Mouse (Mus musculus) brain, embryonic 18.5 days (tissue): ENCODE measurements at regions not wholly inside any gene's neighbourhood (a gene's known extent, or its start where the extent isn't known, plus 50 kb on each side); places are given as distances from the start of the nearest gene placed in this dataset.

ENCODE experiments used
- DNase-seq: peaks from one replicate; pipeline ENCODE4 v3.0.0-alpha.2; 2012; ENCODE audit warnings: low read depth, low spot score

DNA sequence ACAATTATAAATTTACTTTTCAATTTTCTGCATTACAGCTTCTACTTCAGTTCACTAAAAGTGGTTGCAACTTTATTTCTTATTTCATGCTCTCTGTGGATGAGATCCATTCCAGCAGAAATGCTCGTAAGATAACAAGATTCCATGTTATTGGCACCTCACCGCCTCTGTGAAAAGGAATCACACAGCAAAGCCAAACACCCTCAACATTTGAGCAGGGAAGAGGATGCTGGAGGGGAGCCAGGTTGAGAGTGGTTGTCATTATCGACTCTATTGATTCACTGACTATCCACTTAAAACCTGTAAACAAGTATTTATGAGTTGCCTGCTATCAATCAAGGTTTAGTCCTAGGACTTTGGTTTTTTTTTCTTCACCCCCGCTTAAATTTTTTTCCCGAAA, 261.1 kb upstream of the Ccdc54 start:
- DNase-seq: no peak

DNA sequence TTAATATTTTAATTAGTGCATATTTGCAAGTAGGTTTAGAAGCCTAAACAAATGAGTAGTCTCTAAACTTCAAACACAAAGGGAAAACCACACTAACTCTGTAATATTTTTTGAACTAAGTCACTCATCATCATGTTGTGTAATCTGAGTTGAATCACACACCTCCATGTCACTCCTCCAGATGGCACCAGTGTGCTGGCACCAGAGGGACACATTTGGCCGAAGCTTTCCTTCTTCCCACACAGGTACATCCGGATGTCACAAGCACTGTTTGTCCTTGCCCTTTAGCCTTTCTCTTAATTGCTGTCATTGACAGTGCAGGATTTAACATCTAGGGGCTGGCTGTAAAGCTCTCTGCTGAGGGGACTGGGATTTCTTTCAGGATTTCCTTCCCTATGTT, 256.7 kb upstream of the Ccdc54 start:
- DNase-seq: no peak

DNA sequence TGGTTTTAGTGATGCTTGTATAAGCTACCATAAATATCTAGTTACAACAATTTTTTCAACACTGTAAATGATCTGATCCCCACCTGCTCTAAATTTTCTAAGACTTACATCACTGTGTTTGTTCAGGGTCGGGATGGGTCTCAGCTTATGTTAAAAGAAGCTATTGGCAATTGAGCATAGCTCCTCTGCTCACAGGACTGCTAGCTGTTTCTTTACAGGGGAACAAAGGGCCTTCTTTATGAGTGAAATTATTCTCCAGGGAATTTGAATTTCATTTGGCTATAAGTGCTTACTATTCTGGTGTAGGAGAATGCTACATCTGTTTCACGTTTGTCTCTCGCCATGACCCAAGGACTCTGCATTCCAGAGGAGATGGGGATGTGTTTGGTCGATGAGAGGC, 255.6 kb upstream of the Ccdc54 start:
- DNase-seq: no peak

DNA sequence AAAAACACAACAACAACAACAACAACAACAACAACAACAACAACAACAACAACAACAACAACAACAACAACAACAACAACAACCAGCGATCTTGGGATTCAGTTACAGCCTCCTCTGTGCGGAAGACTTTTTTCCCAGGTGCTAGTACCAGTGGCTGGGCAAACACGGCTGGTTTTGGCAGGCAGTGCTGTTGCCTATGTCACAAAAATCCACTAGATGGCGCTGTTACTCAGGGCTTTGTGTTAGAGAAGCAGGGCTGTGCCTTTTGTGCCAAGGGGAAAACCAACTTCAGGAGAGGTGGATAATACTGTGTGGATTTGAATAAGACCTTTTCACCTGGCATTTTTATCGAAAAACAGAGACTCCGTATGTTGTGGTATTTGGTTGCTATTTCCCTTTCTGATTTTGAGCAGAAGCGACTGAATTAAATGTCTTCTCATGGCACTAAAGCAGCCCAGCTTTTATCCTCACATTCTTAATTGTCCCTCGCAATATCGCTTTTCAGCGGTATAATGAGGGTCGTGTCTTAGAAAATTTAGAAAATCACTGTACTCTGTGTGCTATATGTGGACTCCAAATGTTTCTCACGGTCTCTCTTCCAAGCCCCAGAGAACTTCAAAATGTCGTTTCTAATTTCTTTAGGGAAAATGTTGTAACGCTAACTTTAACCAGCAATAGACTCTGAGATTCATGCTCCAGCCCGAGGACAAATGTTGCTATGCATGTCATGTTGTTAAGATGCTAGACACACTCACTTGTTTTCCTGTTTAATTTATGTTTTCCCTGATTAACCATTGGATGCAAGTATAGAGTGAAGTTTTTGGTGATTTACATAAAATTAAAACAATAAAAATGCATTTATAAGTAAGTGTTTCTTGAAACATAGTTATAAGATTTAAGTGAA, 251.0 kb upstream of the Ccdc54 start:
- peak; percentile 77 for DNase-seq

DNA sequence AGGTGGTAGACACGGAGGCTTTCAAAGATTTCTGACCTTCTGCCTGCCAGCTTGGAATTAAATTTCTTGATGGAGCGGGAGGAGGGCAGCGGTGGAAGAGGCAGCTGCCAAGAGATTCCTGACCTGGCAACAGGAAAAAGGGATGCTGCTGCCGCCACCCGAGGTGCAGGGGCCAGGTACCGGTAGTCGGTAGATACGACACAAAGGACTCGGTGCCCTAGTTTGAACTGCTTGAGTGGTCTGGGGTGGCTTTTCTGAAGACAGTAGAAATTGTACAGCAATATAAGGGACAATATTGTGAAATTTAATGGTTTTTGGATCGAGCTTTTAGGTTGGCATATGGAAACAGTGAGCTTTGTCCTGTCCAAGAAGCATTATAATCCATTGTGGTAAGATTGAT, 250.3 kb upstream of the Ccdc54 start:
- DNase-seq: no peak

DNA sequence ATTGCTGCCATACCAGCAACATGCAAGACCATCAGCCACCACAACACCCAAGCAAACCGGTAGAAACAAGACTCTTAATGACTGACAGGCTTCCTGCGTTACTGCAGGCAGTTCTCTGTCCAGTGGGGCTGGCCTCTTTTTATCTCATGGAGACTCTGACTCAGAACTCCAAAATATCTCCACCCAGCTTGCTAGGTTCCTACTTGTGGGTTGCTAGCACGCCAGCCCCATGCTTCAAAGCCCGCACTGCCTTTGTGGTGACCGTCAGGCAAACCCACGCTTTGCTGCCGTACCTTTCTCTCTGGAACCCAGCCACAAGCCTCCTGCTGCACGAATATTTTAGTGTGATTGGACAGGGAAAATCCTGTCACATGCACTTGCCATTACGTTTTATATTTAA, 248.7 kb upstream of the Ccdc54 start:
- no peak for DNase-seq

DNA sequence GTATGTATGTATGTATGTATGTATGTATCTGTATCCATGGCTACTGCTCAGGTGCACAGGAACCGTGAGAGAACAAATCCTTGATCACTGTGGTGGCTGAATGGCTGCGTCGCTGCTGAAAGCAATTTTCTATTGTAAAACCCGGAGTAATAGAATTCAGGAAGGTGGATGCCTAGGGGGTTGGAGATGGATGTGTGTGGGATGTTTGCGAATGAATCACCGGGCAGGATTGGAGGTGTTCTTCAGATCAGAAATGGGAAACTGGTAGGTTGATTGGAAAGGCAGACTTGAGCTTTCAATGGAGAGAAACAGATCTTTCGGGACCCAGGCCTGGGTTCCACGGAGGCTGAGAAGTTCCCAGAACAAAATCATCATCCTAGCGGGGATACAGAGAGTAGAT, 246.5 kb upstream of the Ccdc54 start:
- no peak for DNase-seq

DNA sequence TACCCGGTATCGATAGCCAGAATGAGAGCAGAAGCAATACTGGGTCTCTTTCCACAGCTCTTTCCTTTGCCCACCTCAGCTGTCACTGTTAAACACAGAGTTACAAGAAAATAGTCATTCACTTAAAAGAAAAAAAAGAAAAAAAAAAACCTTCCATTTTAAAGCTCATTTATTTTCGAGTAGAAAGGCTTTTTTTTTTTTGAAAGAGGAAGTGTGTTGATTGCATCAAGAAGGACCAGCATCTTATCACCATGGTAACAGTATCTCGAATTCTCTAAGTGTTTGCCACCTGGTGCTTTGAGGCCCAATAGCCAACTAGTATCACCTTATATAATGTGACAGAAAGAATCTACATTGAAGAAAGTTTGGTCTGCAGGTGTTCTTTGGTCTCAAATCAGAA, 245.5 kb upstream of the Ccdc54 start:
- no peak for DNase-seq

DNA sequence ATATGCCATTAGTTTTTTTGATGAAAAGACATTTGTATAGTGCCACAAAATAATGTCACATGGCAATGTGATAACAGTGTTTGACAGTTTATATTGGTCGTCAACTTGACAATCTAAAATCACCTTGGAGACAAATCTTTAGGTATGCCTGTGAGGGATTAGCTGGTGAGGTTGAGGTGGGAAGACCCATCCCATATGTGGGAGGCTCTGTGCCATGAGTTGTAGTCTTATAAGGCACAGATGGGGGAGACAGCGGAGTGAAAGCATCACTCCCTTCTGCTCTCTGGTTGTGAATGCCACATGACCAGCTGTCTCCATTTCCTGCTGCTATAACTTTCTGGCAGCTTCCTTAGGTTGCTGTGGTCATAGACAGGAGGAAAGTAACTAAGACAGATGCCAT, 242.4 kb upstream of the Ccdc54 start:
- no peak for DNase-seq

DNA sequence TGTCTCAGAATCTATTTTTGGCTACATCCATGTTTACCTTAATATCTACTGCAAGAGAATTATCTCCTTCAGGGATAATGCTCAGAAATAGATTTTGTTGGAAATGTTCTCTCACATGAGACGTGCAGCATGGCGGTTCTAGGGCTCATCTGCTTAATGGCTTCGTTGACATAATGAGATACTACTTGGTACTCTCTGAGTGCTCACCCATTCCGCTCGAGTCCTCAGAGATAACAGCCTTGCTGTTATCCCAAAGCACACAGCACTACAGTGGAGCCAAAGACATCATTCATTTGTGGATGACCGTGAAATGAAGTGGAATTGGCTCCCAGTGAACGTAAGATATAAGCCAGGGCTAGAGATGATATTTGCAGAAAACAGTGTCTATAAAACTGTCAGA, 231.4 kb upstream of the Ccdc54 start:
- no peak for DNase-seq

DNA sequence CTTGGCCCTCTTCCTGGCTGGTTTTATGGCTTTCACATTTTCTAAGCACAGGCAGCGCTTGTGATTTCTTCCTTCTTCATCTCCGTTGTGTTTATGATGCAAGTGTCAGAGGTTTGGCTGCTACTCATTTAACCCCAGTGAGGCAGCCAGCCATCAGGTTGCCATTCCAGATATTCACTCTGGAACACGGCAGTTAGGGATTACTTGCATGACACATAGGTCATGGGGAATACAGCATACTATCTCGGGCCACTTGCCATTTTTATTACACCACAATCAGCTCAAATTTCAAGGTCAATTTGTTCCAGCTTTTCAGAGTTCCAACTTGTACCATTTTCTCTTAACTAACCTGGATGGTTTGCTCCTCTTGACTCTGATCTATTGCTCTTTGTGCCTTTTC, 223.7 kb upstream of the Ccdc54 start:
- no peak for DNase-seq

DNA sequence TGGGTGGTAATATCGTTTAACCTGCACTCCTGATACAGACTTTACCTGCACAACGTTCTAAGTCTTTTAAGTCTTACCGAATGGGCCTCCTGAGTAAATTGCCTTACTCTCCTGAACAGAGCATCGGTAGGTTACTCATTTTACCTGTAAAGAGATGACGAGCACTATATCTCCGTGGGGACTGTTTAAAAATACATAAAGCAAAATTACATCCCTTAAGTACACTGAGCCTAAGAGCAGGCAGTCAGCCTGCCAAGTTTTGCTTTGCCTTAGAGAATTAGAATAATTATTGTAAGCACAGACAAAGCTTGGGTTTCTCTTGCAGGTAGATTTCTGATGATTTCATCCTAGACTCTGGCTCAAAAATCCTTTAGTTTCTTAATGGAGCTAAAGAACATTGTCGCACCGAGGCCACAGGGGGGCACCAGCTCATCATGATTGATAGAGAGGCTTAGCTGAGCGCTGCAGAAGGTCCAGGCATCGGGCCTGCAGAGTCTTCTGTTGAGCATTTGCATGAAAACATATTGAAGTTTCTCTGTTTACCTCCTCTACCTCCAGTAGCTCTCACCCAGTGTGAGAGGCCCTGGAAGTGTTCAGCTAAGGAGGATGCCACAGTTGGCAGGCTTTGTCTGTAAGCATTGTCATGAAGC, 208.3 kb upstream of the Ccdc54 start:
- peak; percentile 59 for DNase-seq

DNA sequence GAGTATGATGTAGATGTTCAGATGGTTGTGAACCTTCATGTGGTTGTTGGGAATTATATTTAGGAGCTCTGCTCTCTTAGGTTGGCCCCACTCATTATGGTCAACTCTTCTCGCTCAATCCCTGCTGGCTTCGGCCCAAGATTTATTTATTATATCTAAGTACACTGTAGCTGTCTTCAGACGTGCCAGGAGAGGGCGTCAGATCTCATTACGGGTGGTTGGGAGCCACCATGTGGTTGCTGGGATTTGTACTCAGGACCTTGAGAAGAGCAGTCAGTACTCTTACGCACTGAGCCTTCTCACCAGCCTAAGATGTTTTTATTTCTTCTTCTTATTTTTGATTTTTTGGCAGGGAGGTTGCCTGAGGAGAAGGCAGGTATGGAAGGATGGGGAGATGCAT, 207.1 kb upstream of the Ccdc54 start:
- DNase-seq: no peak

DNA sequence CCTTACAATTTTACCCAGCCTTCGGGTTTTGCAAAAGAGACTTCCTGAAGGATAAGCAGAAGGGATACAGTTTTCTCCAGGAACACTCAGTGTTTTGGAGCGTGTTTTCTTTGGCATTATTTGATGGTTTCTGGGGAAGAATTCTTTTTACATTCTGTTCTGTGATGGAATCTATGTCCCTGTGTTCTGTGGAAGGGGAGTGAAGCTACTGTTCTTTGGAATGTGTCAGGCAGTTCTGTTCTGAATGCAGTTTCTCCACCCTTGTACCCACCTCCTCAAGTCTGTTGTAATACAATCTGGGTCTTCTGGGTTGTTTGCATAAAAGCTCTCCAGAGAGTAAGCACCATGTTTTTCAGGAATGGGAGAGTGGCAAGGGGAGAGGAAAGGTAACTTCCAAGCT, 202.0 kb upstream of the Ccdc54 start:
- no peak for DNase-seq

DNA sequence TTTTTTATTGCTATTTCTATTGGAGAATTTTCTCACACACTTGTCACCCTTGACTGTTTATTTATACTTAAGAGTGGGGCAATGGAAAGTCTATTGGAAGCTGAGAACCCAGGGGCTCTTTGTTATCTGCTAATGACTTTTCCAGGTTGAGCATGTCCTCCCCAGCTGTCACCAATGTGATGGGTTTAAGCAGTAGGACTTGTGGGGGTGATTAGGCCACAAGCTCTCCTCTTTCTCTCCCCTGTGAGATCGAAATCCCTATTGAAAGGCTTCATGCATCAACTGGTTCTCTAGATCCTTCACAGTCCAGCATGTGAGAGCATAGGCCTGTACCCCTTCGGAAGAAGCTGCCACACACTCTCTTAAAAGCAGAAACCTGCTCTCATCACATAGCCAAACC, 201.6 kb upstream of the Ccdc54 start:
- no peak for DNase-seq

DNA sequence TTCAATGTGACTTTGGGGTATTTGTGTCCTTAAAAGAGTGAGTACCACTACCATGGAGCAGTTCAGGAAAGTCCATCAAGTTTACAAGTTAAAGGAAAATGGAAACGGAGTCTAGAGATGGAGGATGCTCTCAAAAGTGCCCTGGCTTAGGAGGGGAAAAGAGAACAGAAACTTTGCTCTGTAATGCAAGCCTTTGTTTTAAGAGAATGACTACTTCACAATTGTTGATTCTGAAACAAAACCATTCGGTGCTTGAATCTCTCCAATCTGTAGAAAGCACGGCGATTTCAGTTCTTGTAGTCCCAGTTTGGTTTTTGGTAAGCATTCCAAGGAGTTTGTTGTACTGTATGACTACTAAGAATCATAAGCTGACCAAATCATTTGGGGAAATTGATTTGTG, 197.7 kb upstream of the Ccdc54 start:
- DNase-seq: no peak

DNA sequence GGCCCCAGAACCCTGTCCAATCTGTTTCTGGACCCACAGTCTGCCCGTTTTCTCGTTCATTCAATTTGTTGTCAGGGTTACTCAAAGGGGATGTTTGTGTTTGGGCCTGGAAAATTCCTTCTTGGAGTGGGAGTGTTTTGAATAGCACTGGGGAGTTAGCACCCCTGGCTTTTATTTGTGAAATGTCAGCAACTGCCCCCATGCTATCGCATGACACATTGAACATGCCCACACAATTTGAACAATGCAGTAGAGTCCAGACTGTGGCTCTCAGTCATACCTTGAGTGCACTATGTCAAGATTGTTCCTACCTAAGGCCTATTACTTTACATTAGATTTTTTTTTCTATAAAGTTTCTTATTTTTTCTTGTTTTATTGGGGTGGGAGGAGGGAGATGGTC, 195.2 kb upstream of the Ccdc54 start:
- DNase-seq: no peak

DNA sequence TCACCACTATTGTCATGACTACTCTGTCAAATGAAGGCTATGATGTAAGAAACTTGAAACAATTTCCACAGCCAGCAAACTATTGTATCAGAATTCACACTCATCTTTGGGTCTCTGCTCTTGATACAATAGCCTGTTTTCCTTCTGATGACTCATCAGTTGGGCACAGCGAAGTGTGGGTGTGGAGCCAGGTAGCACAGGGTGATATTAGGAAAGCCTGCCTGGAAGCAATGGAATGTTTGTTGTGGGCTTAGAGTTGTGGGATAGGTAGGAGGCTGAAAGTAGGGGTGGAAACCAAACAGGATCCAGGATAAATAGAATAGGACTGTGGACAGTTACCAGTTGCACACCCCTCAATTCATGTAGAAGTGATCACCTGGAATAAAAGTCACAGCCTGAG, 194.4 kb upstream of the Ccdc54 start:
- DNase-seq: no peak

DNA sequence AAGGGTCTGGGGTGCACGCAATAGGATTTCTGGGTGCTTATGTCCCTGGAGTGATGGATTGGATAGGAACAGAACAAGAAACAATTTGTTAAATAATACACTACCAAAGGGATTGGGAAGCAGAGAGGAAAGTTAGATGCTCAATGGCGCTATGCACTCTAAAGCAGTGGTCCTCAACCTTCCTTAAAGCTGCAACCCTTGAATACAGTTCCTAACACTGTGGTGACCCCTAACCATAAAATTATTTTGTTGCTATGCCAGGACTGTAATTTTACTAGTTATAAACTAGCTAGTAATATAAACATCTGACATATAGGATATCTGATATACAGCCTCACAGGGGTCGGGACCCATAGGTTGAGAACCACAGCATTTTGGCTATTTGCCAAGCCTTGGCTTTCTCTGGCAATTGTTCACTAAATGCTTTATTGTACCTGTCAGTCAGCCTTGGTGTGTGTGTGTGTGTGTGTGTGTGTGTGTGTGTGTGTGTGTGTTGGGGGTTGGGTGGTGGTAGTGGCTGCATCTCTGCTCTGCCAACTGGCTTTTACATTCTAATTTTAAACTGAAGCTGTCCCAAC, 193.8 kb upstream of the Ccdc54 start:
- DNase-seq: no peak

DNA sequence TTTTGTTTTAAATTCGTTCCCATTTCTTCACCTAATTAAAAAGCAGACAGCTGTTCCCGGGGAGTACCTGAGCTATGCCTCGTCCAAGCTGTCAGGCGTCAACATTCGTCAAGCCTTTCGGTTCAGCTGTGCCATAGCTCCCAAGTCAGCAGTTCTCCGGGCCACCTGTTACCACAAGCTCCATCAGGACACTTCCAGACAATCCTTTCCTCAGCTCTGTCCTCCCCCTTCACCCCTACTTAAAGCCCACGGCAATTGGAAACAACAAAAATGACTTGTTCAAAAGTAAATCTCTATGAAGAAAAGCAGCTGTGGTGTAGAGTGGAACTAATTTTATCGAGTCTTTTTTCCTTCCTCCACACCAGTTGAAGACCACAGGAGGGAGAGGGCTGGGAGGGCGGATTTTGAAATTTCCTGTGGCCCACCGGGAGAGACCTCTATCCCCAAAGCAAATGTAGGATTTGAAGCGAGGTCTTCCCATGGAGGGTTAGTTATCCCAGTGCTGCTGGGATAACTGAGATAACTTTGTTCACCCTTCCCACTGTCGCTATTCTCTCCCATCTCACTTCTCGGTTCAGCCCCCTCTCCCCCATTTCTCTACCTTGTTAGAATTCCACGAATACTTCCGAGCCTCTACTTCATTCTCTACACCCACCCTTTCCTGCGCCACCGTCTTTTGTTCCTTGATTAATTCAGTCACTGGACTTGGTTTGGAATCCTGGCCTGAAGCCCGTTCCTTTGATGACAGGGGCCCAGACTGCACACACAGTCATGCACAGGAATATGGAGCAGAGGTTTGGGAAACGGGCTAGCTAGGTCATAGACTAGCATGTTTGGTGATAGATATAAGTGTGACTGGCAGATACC, 193.1 kb upstream of the Ccdc54 start:
- DNase-seq: no peak

DNA sequence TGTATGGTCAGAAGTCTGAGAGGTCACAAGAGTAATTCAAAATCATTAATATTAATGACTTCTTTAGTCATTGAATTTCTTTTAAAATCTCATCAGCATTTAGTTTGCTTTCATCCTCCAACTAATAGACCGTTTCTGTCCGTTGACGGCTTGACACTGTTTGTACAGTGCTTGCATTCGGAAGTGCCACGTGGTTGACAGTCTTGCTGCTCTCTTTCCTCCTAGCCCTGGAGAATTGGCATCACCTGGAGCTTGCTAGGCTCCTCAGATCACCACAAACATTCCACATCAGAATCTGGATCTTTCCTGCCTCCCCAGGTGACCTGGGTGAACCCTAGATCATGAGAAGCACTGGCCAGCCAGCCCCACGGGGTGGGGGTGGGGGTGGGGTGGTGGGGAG, 192.3 kb upstream of the Ccdc54 start:
- DNase-seq: no peak
